Mouse (Mus musculus) T-helper 1 cell (primary cell): ENCODE results near the gene Zfp316.

Experiments
- in situ Hi-C: fragments of 300-600 bp; cut with MboI, MseI; formaldehyde crosslinking; loops from one replicate; pipeline ENCODE4 v1.15.1; 2025; ENCODE audit warnings: high pct_unique_total_duplicates

Gene Zfp316

GRCm38 (mm10) chr5:143226790-143227189 is 43.0 kb downstream of the Zfp316 start, which contains the start of gene Spdye4a:
Spdye4a (minus strand) TSS chr5:143226890.
- in situ Hi-C loops = no loop called here

DNA sequence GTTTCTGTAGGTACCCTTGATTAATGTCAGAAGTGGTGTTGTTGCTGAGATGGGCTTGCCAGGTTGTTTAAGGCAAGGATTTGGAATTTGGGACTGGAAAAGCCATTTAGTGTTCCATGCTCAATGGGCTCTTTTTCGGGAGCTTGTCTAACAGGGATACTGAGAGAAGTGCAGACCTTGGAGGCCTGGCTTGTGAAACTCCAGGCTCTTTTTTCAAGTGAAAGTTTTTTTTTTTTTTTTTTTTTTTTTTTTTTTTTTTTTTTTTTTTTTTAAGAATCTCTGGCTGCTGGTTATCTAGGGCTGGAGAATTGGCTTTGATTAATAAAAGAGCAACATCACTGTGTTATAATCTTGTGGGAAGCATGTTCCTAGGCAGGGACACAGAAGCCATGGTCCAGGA is 47.5 kb downstream of the Zfp316 start:
- in situ Hi-C loops = no loop called here

DNA sequence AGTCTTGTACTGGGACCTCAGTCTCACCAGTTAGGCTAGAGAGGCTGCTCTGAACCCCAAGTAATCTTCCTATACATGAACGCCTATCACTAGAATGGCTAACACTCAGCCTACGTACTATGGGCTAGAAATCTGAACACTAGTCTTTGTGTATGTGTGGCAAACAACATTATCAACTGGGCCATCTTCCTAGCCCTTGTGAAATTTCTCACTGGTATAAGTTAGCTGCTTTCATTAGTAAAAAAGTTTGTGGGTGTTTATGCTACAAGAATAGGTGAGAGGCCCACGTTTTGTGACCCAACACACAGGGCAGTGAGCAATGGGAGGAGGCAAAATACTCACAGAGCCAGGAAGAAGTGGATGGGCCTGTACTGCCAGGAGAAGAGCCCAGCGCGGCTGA is 48.8 kb downstream of the Zfp316 start:
- in situ Hi-C loops = no loop called here

- in situ Hi-C loops = no loop called here
Observed at GRCm38 (mm10) chr5:143213832-143214231, 56.0 kb downstream of the Zfp316 start.

- in situ Hi-C loops = loop anchor here (10.0 kb wide), 1 partner anchor 720 kb away; no protein-coding TSS in a partner anchor
Observed at GRCm38 (mm10) chr5:143205015-143205414, 64.8 kb downstream of the Zfp316 start.
